Mouse (Mus musculus) embryo, embryonic 11 days (tissue): ENCODE measurements at regions not wholly inside any gene's neighbourhood (a gene's known extent, or its start where the extent isn't known, plus 50 kb on each side); places are given as distances from the start of the nearest gene placed in this dataset.
A peak's percentile ranks its signal among the peaks of the same experiment; 100 is the strongest.

Source experiments
- DNase-seq: peaks from one replicate; pipeline ENCODE4 v3.0.0-alpha.2; 2015

DNA sequence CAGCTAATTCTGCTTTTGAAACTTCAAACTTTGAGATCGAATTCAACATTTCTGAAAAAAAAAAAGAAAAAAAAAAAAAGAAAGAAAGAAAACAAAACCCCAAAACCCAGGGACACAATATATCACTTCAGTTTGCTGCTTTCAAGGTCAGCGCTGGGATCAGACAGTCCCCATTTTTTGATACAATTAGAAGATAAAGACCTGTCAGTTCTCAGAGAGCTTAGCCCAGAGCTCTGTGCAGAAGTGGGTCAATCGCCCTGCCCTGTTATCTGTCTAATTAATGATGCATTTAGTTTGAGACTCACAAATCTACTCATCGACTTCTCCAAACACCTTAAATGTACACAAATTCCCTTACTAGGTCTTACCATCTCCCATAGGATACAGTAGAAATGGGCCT is 249.2 kb downstream of the Ptprc start:
- no peak for DNase-seq

DNA sequence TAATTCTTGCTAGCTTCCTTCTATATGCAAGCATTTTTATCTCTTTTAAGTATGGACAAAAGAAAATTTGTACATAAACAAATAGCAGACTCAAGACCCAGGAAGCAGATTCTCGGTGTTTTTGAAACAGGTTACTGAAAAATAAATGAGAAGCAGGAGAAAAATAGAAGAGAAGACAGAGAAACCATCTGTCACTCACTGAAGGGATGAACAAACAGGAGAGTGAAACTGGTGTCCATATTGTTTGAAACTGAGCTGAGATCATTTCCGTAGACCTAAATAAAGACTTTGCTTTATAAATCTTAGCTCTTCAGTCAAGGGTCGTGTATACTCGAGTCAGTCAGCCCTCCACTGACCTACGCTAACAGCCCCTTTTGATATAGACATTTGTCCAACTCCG is 251.4 kb downstream of the Ptprc start:
- no peak for DNase-seq

DNA sequence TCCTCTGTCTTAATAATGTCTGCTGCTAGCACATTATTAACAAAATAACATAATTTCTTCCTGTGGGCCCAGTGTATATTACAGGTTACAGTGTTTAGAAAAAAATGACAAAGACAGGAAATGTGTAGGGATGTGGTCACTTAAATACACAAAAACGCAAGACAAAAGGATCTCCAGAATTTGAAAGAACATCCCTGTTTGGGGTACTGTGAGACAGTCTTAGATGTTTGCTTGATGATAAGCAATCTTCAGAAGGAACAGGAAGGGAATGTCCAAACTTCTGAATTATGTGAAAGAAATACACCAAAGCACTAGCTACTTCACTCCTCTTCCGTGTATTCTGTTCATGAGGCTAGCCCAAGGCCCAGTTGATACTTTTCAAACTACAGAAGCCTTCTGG is 251.8 kb downstream of the Ptprc start:
- DNase-seq = no peak

DNA sequence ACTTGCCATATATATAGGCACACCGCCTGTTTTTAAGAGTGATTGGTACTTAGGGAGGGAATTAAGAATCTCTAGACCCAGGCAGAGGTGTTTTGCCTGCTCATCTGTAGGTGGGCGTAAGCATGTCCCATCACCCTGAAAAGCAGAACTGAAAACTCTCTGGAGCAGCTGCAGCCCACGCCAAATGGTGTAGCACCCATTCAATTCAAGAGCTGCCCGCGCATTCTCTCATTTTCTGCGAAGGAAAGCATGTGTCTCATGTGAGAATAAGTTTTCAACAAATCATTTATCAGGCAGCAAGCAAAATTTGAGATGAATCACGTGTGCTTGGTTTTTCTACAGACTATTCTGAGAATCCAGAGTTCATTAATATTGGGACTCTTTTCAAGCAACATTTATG is 252.7 kb downstream of the Ptprc start:
- no peak for DNase-seq

DNA sequence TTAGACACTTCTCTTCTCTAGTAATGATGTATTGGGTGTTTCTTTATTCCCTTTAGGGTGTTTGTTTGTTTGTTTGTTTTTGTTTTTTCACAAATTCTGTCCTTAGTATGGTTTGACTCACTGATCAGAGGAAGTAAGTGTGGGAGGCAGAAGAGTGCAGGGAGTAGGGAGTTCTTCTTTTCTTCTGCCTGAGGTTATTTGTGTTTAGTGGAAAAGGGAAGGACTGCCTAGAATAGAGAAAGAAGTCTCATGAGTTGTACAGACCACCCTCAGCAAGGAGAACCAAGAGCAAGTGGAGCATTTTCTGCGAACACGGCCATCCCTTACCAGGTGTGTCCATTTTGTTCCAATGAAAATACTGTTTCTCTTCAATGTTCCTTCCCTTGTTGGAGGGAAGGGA is 253.9 kb downstream of the Ptprc start:
- no peak for DNase-seq

DNA sequence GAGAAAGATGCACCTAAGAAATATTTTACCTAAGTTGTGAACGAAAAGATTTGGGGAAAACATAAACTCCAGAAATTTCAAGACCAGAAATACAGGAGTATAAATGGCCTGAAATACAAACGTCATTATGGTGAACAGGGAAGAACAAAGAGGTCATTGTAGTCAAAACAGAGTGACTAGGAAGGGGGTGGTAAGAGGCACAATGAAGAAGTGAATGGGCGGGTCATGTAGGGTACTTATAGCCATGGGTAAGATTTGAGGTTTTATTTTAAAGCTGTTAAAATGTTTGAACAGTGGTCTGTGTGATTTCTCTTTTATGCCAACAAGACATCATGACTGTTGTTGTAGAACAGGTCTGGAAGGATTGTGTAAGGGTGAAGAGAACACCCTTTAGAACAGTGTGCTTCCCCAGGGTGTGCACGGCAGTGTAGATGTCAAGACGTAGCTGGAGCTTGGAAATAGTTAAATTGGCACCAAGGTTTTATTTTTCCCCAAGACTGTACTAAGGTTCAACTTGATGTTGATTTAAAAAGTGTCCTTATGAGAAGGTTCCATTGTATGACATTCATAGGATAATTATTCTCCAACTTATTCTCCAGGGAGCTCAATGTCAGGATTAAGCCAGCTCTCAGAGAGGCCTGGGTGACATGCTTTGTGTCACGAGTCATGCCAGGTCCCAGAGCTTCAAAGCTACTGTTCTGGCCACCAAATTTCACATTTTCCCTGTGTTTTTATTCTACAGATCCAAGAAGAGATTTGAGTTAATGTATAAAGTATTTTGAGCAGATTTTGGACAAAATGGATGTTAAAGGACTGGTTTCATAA is 255.6 kb downstream of the Ptprc start:
- no peak for DNase-seq

DNA sequence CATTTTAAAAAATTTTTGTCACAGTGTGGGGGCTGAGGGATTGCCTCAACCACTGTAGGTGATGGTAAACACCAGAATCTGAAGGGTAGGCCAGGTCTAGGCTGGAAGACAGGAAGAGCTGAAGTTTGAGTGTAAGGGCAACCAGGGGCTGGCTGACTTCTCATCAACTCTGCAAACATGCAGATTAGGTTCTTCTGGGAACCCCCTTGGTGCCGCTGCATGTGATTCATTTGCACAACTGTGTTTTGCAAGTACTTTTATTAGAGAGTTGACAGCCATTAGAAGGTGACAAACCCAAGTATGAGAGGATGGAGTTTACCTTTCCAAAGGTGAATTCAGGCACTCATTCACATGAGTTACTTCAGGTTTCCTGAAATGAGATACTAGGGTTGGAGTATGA is 258.1 kb downstream of the Ptprc start:
- DNase-seq = no peak

DNA sequence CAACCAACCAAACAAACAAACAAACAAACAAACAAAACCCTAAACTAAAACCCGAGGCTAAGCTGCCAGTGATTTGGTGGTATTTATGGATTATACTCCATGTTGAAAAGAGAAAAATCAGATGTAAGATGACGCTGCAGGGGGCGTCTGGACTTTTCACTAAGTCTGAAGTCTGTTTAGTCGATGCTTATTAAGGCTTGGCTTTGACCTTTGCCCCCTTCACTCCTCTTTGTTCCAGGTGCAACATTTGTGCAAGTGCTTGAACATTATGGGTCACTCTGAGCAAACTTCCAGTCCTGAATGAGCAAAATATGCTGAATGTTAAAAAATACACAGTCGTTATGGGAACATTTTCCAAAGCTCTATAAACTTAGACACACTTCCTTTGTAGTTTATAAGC is 268.6 kb downstream of the Ptprc start:
- DNase-seq = peak; percentile 43

DNA sequence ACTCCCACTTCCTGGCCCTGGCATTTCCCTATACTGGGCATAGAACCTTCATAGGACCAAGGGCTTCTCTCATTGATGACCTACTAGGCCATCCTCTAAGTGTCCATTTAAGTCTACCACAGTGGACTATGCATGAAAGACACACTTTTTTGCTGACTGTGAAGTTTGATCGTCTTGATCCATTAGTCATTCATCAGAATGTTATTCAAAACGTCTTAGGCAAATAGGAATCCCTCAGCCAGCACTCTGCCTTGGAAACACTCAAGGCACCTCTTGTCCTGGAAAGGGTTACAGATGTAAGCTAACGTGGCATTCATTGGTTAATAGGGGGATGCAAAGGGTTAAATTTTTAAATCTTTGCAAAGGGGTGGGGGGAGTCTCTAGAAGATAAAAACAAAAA is 269.0 kb downstream of the Ptprc start:
- no peak for DNase-seq

DNA sequence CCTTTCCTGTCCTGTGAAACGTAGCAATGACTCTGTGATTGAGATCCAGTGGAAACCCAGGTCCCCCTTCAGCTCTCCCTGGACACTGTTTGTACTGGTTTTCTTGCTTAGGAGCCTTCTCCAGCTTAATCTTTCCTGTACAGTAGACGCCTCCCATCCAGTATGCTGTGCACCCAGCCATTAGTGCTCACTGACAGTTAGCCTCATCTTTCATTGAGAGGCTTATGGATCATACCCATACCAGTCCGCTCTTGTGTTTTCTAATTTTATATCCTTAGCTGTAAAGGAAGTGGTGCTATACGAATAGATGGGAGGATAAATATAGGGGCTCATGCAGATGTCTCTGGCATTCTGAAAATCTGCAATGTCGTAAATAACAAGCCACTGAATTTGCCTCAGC is 269.9 kb downstream of the Ptprc start:
- no peak for DNase-seq

DNA sequence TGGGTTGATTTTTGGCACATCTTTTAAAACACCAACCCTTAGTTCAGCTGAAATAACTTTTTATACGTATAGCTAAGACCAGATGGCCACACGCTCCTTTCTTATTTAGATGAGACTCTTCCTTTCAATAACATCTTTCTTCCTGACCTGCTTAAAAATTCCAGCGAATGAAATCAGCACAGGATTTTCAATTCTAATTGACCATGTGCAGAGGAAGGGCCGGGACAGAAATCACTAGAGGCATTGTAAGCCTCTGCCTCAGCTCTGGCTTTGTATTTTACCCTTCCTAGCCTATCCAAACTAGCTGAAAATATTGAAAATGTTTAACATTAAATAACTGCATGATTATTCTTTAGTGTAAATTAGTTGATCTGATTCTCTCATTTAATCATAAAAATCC is 272.2 kb downstream of the Ptprc start:
- peak; percentile 48 for DNase-seq

DNA sequence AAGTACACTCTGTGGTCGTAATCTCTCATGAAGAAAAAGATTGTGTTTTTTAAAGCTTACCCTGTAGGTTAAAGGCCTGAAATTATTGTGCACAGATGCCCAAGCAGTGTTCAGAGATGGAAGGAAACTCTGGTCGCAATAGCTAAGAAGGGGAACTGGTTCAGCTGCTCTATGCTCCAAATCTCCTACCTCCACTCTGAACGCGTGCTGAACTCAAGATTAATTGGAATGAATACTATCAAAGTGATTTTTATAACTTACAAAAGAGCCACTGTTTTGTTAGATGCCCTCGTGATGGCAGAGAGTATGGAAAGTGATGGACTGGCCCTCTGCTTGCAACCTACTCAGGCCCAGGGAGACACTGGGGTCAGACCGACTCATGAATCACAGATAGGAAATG is 272.6 kb downstream of the Ptprc start:
- no peak for DNase-seq

DNA sequence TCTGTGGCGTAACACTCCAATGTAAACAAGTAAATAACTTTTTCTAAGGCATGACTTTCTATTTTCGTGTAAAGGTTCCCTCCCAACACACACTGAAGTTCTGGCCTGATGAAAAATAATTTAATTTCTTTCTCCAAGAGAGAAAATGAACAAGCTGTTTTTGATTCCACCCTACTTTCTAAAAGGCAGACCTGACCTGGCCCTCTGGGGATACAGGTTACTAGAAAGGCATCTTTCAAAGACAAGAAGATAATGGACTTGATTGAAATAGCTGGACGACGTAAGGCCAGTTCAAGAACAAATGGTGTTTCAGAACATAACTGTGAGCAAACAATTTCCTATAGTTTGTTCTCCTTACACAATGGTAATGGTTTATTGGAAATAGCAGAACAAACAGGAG is 273.5 kb downstream of the Ptprc start:
- DNase-seq = no peak

DNA sequence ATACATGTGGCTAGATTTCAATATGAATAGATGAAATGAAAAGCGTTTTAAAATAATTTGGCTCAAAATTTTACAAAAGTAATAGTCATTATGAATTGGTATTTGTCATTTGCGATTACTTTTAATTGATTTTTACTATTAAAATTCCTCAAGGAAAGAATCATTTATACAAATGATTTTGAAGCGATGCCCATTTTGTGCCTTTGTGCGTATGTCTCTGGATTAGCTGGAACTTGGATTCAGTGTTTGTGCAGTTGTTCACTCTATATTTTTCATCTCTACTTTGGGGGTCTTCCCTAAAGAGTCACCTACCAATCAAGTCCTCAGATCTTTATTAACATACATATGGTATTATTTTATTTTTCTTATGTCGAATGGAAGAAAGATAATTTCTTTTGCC is 274.3 kb downstream of the Ptprc start:
- no peak for DNase-seq

DNA sequence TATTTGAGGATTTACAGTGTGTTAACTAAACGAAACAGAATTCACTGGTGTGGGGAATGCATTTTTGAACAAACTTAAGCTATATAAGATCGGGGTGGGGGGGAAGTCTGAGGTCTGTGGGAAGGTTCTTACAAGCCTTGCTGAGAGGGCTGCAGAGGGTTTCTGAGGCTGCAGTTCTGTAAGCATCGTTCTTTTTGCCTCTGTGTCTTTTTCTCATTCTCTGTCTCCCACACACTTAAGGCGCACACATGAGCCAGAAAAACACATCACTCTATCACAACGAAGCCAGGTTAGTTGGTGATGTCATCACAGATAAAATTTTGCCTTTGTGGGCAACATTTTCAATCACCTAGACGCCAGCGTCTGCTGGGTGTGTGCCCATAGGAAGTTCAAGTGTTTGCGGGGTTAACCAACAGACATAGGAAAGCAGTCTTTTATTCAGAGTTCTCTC is 274.9 kb downstream of the Ptprc start:
- no peak for DNase-seq

DNA sequence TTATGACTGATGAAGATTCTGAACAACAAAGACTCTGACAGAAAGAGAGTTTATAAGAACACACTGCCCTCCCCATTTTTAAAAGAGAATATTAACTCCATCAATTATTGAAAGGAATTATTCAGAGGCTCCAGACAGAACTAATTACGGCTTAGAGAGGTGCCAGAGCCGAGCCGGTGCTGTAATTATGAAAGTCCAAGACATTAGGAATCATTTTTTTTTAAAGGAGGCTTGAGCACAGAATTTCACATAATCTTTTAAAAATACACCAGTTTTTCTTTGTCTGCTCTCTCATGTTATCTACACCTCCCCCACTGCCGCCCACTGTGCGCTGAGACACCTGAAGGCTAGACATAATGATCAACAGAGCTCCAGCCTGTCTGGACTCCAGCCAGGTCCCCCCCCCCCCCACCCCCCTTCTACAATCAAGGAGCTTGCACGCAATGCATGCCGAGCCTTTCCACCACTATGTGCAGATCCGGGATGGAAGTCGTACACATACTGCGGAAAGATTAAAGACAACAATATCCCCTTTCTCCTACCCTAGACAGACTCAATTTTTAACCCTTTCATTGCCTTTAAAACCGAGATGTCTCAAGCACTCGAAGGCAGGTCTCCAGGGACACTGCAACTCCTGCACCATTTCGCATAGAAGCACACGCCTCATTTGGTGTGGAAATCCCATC is 275.4 kb downstream of the Ptprc start:
- DNase-seq = peak; percentile 90

DNA sequence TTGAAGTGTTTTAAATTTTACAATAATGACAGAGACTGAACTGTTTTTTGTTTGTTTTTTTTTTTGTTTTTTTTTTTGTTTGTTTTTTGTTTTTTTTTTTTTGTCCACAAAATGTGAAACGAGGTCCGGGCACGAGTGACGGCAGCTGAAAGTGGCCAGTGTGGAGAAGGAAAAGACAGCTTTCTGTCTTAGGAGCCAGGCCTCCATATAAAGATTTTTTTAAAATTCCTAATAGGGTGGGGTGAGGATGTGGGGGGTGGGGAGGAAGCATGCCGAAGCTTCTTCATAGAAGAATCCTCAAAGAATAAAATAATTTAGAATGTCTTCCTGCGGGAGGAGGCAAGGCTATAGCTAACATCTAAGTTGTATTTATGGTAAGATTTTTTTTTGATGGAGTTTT is 276.2 kb downstream of the Ptprc start:
- DNase-seq = peak; percentile 45

DNA sequence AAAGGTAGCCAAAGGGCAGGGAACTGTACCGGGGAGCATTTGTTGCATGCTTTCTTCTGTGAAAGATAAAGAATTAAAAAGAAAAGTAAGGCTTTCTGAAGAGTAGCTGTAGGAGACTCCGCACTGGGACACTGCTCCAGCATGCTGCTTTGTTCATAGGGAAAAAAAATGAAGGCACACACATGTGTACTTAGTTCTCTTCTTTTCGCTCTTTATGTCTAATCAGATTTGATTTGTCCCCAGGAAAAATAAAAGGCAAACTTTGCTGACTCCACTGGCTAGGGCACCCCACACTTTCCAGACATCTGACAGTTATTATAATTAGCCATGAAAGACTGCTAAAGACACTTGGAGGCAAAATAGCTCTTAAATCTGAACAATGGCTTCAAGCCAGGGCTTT is 276.6 kb downstream of the Ptprc start:
- peak; percentile 50 for DNase-seq

DNA sequence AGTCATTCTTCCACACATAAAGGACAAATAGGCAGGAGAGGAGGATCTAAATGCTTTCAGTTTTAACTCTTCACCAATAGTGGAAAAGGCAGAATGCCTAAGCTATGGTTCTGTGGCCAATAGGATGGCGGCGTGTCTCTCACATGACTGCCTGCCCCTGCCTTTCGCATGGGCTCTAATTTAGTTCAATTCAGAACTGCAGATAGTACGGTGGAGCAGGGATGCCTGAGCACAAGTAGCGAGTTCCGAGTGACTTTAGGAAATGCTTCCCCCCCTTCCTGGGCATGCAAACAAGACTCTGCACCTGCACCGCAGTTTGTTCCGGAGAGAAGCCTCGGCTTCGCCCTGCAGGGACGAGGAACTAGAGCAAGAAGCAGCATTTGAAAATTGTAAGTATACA is 277.1 kb downstream of the Ptprc start:
- DNase-seq = peak; percentile 93

DNA sequence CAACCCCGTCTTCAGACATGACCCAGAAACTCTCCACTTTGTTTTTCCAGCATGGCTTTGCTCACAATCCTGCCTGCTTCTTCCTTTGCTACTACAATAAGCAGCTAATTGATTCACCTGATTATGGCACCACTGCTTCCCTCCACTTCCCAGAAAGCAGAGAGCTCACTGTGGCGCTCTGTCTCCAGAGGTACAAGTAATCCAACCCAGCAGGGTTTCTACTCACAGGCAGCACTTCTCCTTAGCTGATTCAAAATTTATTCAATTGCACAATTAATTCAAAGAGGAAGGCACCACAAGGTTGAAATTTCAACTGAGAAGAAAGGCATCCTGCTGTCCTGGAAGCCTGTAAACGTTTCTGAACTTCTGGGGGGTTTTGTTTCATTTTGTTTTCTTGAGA is 293.9 kb downstream of the Ptprc start:
- no peak for DNase-seq

DNA sequence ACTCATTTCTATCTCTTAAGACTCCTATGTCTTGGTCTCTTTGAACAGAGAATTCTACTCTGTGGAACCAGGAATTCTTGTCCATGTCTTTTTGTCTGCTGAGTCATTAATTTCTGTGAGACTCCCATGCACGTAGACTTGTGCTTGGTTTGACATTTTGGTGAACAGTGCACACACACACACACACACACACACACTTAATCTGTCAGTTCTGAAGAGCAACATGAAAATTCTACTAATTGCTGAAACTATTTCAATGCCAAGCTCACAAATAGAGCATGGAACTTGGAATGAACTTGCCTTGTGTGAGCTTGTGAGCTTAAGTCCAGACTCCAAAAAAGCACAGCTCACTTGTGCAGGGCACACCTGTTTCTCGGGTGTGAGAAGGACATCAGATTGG is 301.1 kb downstream of the Ptprc start:
- no peak for DNase-seq

DNA sequence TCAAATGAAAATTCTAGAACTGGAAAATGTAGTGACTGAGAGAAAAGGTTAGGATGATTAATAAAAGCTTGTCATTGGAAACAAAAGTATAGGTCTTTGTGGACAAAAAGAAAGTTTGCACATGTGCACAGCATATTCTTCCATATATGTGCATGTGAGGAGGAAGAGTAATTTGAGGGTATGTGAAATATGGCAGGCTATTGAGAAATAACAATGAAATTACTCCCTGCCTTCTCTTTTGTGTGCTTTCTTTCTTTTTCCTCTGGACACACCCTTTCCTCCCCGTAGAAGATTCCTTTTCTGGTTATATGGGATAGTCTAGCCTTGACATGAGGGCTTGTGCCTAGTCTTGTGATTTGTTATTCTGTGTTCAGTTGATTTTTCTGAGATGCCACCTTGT is 301.9 kb downstream of the Ptprc start:
- DNase-seq = no peak

DNA sequence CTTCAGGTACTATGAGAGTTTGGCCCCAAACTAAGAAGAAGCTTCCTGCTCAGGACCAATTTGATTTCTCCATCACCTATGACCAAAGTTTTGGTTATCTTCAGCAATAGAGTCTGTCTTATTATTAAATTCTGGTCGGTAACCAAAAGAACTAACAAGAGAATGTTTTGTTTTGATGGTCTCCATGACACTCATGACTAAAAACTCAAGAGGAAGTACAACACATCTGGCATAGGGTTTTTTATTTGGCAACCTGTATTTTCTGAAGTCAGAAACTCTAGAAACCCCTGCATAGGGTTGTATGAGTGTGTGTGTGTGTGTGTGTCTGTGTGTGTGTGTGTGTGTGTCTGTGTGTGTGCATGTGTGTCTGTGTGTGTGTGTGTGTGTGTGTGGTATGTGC is 310.5 kb downstream of the Ptprc start:
- DNase-seq = no peak

DNA sequence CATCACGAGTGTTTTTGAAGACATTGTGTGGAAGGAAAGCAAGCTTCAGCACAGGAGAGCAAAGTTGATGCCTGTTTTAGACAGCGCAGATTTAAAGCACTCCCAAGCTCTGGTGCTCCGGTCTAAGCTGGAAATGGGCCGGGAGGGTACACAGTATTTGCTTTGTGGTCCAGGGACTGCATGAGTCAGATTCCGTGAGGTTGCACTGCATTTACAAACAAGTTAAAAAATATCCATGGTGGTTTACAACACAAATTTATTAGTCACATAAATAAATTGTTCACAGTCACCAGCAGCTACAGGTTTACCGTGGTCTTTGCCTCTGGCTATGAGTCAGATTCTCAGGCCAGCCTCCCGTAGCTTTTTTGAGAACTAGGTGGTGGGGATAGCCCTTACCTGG is 312.0 kb downstream of the Ptprc start:
- DNase-seq = no peak

DNA sequence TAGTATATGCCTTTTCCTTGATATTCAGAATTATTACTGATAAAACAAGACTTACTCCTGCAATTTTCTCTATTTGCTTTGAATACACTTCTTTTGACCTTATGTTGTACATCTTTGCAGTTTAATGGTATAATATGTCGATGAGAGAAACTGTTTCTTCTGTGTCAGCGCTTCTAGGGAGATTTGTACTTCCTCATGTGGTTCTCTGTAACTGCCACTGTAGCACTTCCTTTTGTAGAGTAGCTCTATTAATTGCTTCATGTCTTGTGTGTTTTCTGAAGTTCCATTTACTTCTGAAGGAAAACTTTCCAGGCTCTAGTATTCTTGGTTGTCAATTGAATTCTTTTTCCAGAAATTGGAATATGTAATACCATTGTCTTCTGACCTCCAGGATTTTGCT is 323.2 kb downstream of the Ptprc start:
- DNase-seq = no peak
